Mouse (Mus musculus): ENCODE data around the gene Kcna5.

The Kcna5 gene

GRCm38 (mm10) chr6:126536926-126537325, 1.7 kb upstream of the Kcna5 start:
- no peak for DNase-seq (ENCODE audit: low spot score)

- DNase-seq (ENCODE audit: low spot score): no peak
These were observed 679 bp upstream of the Kcna5 start for GRCm38 (mm10) chr6:126535911-126536270.

GRCm38 (mm10) chr6:126534531-126535207, 543 bp downstream of the Kcna5 start:
- DNase-seq (ENCODE audit: low spot score): no peak

GRCm38 (mm10) chr6:126531306-126531705, 3.9 kb downstream of the Kcna5 start:
- no peak for DNase-seq (ENCODE audit: low spot score)

GRCm38 (mm10) chr6:126530019-126530418, 5.2 kb downstream of the Kcna5 start:
- no peak for DNase-seq (ENCODE audit: low spot score)

GRCm38 (mm10) chr6:126514720-126515119, 20.5 kb downstream of the Kcna5 start:
- DNase-seq (ENCODE audit: low spot score): no peak

- DNase-seq (ENCODE audit: low spot score): no peak
These were observed 21.4 kb downstream of the Kcna5 start for GRCm38 (mm10) chr6:126513714-126514248.

- DNase-seq (ENCODE audit: low spot score): peak; percentile 20
These were observed 22.1 kb downstream of the Kcna5 start for GRCm38 (mm10) chr6:126513154-126513553.

- DNase-seq (ENCODE audit: low spot score): no peak
These were observed 26.5 kb downstream of the Kcna5 start for GRCm38 (mm10) chr6:126508671-126509070.

GRCm38 (mm10) chr6:126503920-126504319, 31.3 kb downstream of the Kcna5 start:
- DNase-seq (ENCODE audit: low spot score): no peak

- DNase-seq (ENCODE audit: low spot score): no peak
These were observed 32.4 kb downstream of the Kcna5 start for GRCm38 (mm10) chr6:126502691-126503301.

GRCm38 (mm10) chr6:126500985-126501384, 34.2 kb downstream of the Kcna5 start:
- DNase-seq (ENCODE audit: low spot score): no peak

GRCm38 (mm10) chr6:126500088-126500487, 35.1 kb downstream of the Kcna5 start:
- peak; percentile 75 for DNase-seq (ENCODE audit: low spot score)

- DNase-seq (ENCODE audit: low spot score): peak; percentile 54
These were observed 37.3 kb downstream of the Kcna5 start for GRCm38 (mm10) chr6:126497878-126498277.

- DNase-seq (ENCODE audit: low spot score): no peak
These were observed 37.9 kb downstream of the Kcna5 start for GRCm38 (mm10) chr6:126497173-126497839.

- DNase-seq (ENCODE audit: low spot score): no peak
These were observed 48.1 kb downstream of the Kcna5 start for GRCm38 (mm10) chr6:126487136-126487535.

GRCm38 (mm10) chr6:126484887-126485286, 50.3 kb downstream of the Kcna5 start:
- no peak for DNase-seq (ENCODE audit: low spot score)

GRCm38 (mm10) chr6:126483264-126483867, 51.8 kb downstream of the Kcna5 start:
- DNase-seq (ENCODE audit: low spot score): no peak

All from urinary bladder, postnatal 14 days (tissue).